Comparison of ENCODE assay signal across 25 mouse cellular contexts in the genomic region with DNA sequence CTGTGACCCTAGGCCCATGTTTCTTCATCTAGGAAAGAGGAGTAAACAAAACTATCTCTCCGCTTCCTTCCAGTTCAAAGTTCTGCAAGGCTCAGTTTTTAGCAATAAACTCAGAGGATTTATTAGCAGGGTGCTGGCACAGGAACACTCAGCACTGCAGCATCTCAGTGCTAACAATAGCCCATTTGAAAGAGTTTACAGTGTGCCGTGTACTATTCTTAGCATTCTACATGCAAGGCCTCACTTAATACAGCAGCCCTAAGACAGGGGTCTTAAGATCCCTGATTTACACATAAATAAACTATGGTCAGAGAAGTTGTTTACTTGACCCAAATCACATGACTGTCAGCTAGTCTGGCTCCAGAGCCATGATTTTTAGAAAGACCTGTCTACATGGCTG. TPM values are rescaled to one million over a fixed set of nuclear protein-coding genes. Genes with fewer than 3 reads are reported as not detected.
DNase-seq lines count a peak whose midpoint lies in the region; ATAC-seq and TF ChIP-seq lines count a peak whose summit lies in the region.
"Had no signal": no experiment of that assay in that cellular context is flagged by ENCODE, and none has a peak within 500 bp of the region (broad histone marks: within the 10 kb centered on the region; RNA-seq: fewer than 3 reads in every experiment).

No protein-coding gene starts in this region.

- no peak for ATAC-seq in heart, embryonic 11.5 days (replicated peaks; ENCODE audit: insufficient number of reproducible peaks, low FRiP score, low TSS enrichment)
- peak; percentile 53; the same call in 1 of the 2 replicates for ATAC-seq in lung, embryonic 15.5 days (ENCODE audit: borderline replicate concordance, extremely low read depth, low FRiP score, low TSS enrichment)
- ATAC-seq: forebrain, embryonic 13.5 days; liver, postnatal 0 days had no signal

- 56% methylated on average over 2 of the region's 2 CpGs for WGBS in heart, embryonic 11.5 days (ENCODE audit: insufficient replicate concordance)
- WGBS in kidney, adult 2 months, result 62% methylated on average over 2 of the region's 2 CpGs
- 31% methylated on average over 2 of the region's 2 CpGs for WGBS in lung, embryonic 15.5 days

- H3K9ac ChIP-seq in heart, embryonic 11.5 days (ENCODE audit: low read depth, low read length), result no peak overlapping the region
- H3K9ac ChIP-seq in lung, embryonic 15.5 days, result no peak overlapping the region
- H3K9ac ChIP-seq: embryonic facial prominence, embryonic 12.5 days; forebrain, embryonic 13.5 days; hindbrain, embryonic 12.5 days; liver, postnatal 0 days; neural tube, embryonic 15.5 days had no signal

- no peaks in the 10 kb centered on the region for H3K9me3 ChIP-seq in heart, embryonic 11.5 days (replicated peaks; ENCODE audit: control insufficient read depth, low read length)
- H3K9me3 ChIP-seq in lung, embryonic 15.5 days, result no peaks in the 10 kb centered on the region
- H3K9me3 ChIP-seq: embryonic facial prominence, embryonic 12.5 days; forebrain, embryonic 13.5 days; hindbrain, embryonic 12.5 days; limb, embryonic 10.5 days; neural tube, embryonic 15.5 days had no signal

- H3K36me3 ChIP-seq in heart, embryonic 11.5 days (ENCODE audit: control insufficient read depth, insufficient read depth, low read length), result no peaks in the 10 kb centered on the region
- H3K36me3 ChIP-seq in kidney, adult 2 months (ENCODE audit: control insufficient read depth, insufficient read depth, low read length), result no peaks in the 10 kb centered on the region
- H3K36me3 ChIP-seq in lung, embryonic 15.5 days, result no peaks in the 10 kb centered on the region
- H3K36me3 ChIP-seq: hindbrain, embryonic 12.5 days; neural tube, embryonic 15.5 days had no signal

- H3K27me3 ChIP-seq in heart, embryonic 11.5 days (ENCODE audit: control insufficient read depth, insufficient read depth, low read length), result no peaks in the 10 kb centered on the region
- H3K27me3 ChIP-seq in kidney, adult 2 months (replicated peaks; ENCODE audit: control insufficient read depth, insufficient read depth, low read length), result no peaks in the 10 kb centered on the region
- no peaks in the 10 kb centered on the region for H3K27me3 ChIP-seq in lung, embryonic 15.5 days
- H3K27me3 ChIP-seq: CH12.LX; embryonic facial prominence, embryonic 12.5 days; forebrain, embryonic 13.5 days; hindbrain, embryonic 12.5 days; neural tube, embryonic 15.5 days had no signal

- intact Hi-C loops in heart, postnatal 25 days (cut with DNase I), result no loop called here

- H3K4me3 ChIP-seq in heart, embryonic 11.5 days (ENCODE audit: low read depth, low read length), result no peak overlapping the region
- no peak overlapping the region for H3K4me3 ChIP-seq in kidney, adult 2 months (ENCODE audit: insufficient read depth, low read depth, low read length)
- no peak overlapping the region for H3K4me3 ChIP-seq in lung, embryonic 15.5 days
- H3K4me3 ChIP-seq: embryonic facial prominence, embryonic 12.5 days; erythroblast, embryonic 14.5 days; forebrain, embryonic 13.5 days; hindbrain, embryonic 12.5 days; left cerebral cortex, adult 2 months; limb, embryonic 10.5 days; neural tube, embryonic 15.5 days had no signal

- no peak overlapping the region for H3K4me2 ChIP-seq in heart, embryonic 11.5 days
- no peak overlapping the region for H3K4me2 ChIP-seq in lung, embryonic 15.5 days
- H3K4me2 ChIP-seq: embryonic facial prominence, embryonic 12.5 days; forebrain, embryonic 13.5 days; hindbrain, embryonic 12.5 days; neural tube, embryonic 15.5 days had no signal

- TF ChIP-seq POLR2A in kidney, adult 2 months (IDR thresholded peaks at IDR 0.05; ENCODE audit: low read depth, low read length), result no peak

- peak overlapping the region; percentile 65; the same call in 1 of the 2 replicates for H3K27ac ChIP-seq in heart, embryonic 11.5 days (ENCODE audit: low read depth, low read length)
- H3K27ac ChIP-seq in kidney, adult 2 months (ENCODE audit: insufficient read depth, low read depth, low read length), result no peak overlapping the region; the same call in 1 of the 2 replicates
- H3K27ac ChIP-seq in lung, embryonic 15.5 days, result no peak overlapping the region
- H3K27ac ChIP-seq: embryonic facial prominence, embryonic 12.5 days; forebrain, embryonic 13.5 days; hindbrain, embryonic 12.5 days; left cerebral cortex, adult 2 months; limb, embryonic 10.5 days; neural tube, embryonic 15.5 days had no signal

- TF ChIP-seq CTCF in kidney, adult 2 months (conservative IDR thresholded peaks at IDR 0.05; ENCODE audit: insufficient read depth, insufficient read length, low read depth, low read length), result no peak

- no peak for DNase-seq in heart, postnatal 25 days (ENCODE audit: low spot score)
- peak; percentile 40 for DNase-seq in kidney, adult 2 months
- no peak for DNase-seq in kidney, postnatal 4 days
- no peak for DNase-seq in lung, adult 18-20 months
- peak; percentile 7 for DNase-seq in yolk sac, embryonic 10.5 days (ENCODE audit: low spot score)
- DNase-seq: adrenal gland, postnatal 14 days; cerebellum, adult 11 months; cerebellum, postnatal 10 days; gastrocnemius, postnatal 36 days; kidney, adult 9 months; layer of hippocampus, adult 9-11 months; liver, postnatal 0 days; midbrain, embryonic 14.5 days; thymus, postnatal 36 days had no signal

- H3K4me1 ChIP-seq in heart, embryonic 11.5 days (ENCODE audit: control insufficient read depth, insufficient read depth, low read length), result peaks cover 17% of the 10 kb centered on the region
- no peaks in the 10 kb centered on the region for H3K4me1 ChIP-seq in kidney, adult 2 months (ENCODE audit: control insufficient read depth, insufficient read depth, low read length)
- peaks cover 26% of the 10 kb centered on the region for H3K4me1 ChIP-seq in lung, embryonic 15.5 days
- H3K4me1 ChIP-seq: forebrain, embryonic 13.5 days; hindbrain, embryonic 12.5 days; neural tube, embryonic 15.5 days had no signal

RNA-seq across cellular contexts. Expression of a gene that starts 44.6 kb away (rescaled TPM):
- 10.2 and 10.7 TPM in 2 replicates for polyA plus RNA-seq in heart, embryonic 11.5 days (2014; fragmentation: Nextera tagmentation; extraction: Ambion mirVana)
- total RNA-seq in heart, postnatal 25 days (2021), result 10 to 100 TPM; 23.4 to 29.0 TPM
- polyA plus RNA-seq in kidney, adult 2 months (2012; rRNA removed), result 9.5 and 9.7 TPM in 2 replicates
- polyA plus RNA-seq in lung, embryonic 15.5 days (2015; fragmentation: Nextera tagmentation; extraction: Ambion mirVana), result 40.9 and 43.9 TPM in 2 replicates
- total RNA-seq: MEL had no signal
- polyA plus RNA-seq: erythroblast, embryonic 14.5 days had no signal

Comparison
In these comparisons a context has a peak if more than half of its experiments do, and no peak if none do; other contexts are left out.
1. DNase-seq: peak in kidney, adult 2 months (single experiment) and yolk sac, embryonic 10.5 days (single experiment); none in heart, postnatal 25 days (single experiment), kidney, postnatal 4 days (0 of 2) and lung, adult 18-20 months (0 of 2).